Mouse (Mus musculus) MEL (cell line): Measurements from ENCODE around the gene Cdc5l. TPM values are rescaled to one million over a fixed set of nuclear protein-coding genes. Genes with fewer than 3 reads are reported as not detected.

Experiments used
- DNase-seq: peaks from one replicate; pipeline ENCODE4 v3.0.0; 2011; ENCODE audit warnings: low read depth, low spot score
- H3K27ac ChIP-seq: 2 replicates; pipeline ENCODE4 v1.5.1; 2012; ENCODE audit warnings: low read depth, mild to moderate bottlenecking, control low read depth, low read length, moderate library complexity; ENCODE audit not compliant: control insufficient read depth
- H3K27me3 ChIP-seq, 2 experiments: fragments of 150-350 bp in 1 of 2; sonication (generic) in 1 of 2; 2 replicates each; pipeline ENCODE4 v1.6.1; 2012; ENCODE audit warnings: low read length in 2 of 2, mild to moderate bottlenecking in 2 of 2, improper control_type of control experiment in 1 of 2, moderate library complexity in 1 of 2; ENCODE audit not compliant: insufficient read depth in 2 of 2, control insufficient read depth in 1 of 2
- H3K36me3 ChIP-seq, 2 experiments: 2 replicates each; pipeline ENCODE4 v1.6.1; 2012 to 2014; ENCODE audit warnings: low read length in 2 of 2, improper control_type of control experiment in 1 of 2, inconsistent platforms in 1 of 2, mild to moderate bottlenecking in 1 of 2; ENCODE audit not compliant: insufficient read depth in 2 of 2, control insufficient read depth in 1 of 2
- H3K4me1 ChIP-seq, 2 experiments: fragments of 150-350 bp in 1 of 2; sonication (generic) in 1 of 2; 2 replicates each; pipeline ENCODE4 v1.6.1; 2012; ENCODE audit warnings: low read length in 2 of 2, improper control_type of control experiment in 1 of 2, mild to moderate bottlenecking in 1 of 2; ENCODE audit not compliant: insufficient read depth in 2 of 2, control insufficient read depth in 1 of 2
- H3K4me3 ChIP-seq, 2 experiments: fragments of 150-350 bp in 1 of 2; sonication (generic) in 1 of 2; 2 replicates each; pipeline ENCODE4 v1.5.1; 2012; ENCODE audit warnings: low read depth in 2 of 2, low read length in 2 of 2, mild to moderate bottlenecking in 2 of 2, moderate library complexity in 2 of 2, control low read depth in 1 of 2, improper control_type of control experiment in 1 of 2; ENCODE audit not compliant: control insufficient read depth in 1 of 2, insufficient read depth in 1 of 2
- H3K79me2 ChIP-seq: 2 replicates; pipeline ENCODE4 v1.6.1; 2012; ENCODE audit warnings: mild to moderate bottlenecking, low read length, moderate library complexity; ENCODE audit not compliant: control insufficient read depth, poor library complexity, insufficient read depth
- H3K9ac ChIP-seq: 2 replicates; pipeline ENCODE4 v1.6.1; 2012; ENCODE audit warnings: low read depth, mild to moderate bottlenecking, control low read depth, low read length, moderate library complexity; ENCODE audit not compliant: control insufficient read depth, poor library complexity, severe bottlenecking
- H3K9me3 ChIP-seq: fragments of 150-350 bp; sonication (generic); replicated peaks from 2 replicates; pipeline ENCODE4 v1.6.1; 2012; ENCODE audit warnings: mild to moderate bottlenecking, low read length, improper control_type of control experiment, moderate library complexity; ENCODE audit not compliant: insufficient read depth
- BHLHE40 ChIP-seq: IDR thresholded peaks from 2 replicates; pipeline ENCODE4 v1.6.1; 2012; ENCODE audit warnings: low read depth, mild to moderate bottlenecking, inconsistent platforms, low read length, improper control_type of control experiment, borderline replicate concordance
- CHD2 ChIP-seq: IDR thresholded peaks from 2 replicates; pipeline ENCODE4 v1.6.1; 2011; ENCODE audit warnings: low read length, improper control_type of control experiment
- CTCF ChIP-seq, 3 experiments: IDR thresholded peaks in 2 of 3; conservative IDR thresholded peaks in 1 of 3; 2 replicates each; pipeline ENCODE4 v1.5.1; 2011 to 2012; ENCODE audit warnings: low read length in 3 of 3, low read depth in 2 of 3, mild to moderate bottlenecking in 2 of 3, improper control_type of control experiment in 1 of 3, inconsistent platforms in 1 of 3, mixed read lengths in 1 of 3, moderate library complexity in 1 of 3; ENCODE audit not compliant: control insufficient read depth in 1 of 3, insufficient read depth in 1 of 3, poor library complexity in 1 of 3, severe bottlenecking in 1 of 3
- E2F4 ChIP-seq: IDR thresholded peaks from 2 replicates; pipeline ENCODE4 v1.6.1; 2011; ENCODE audit warnings: low read depth, low read length, improper control_type of control experiment, borderline replicate concordance
- ETS1 ChIP-seq: IDR thresholded peaks from 2 replicates; pipeline ENCODE4 v1.6.1; 2012; ENCODE audit warnings: low read depth, mild to moderate bottlenecking, inconsistent platforms, low read length, improper control_type of control experiment, moderate library complexity
- GABPA ChIP-seq: IDR thresholded peaks from 2 replicates; pipeline ENCODE4 v1.6.1; 2012; ENCODE audit warnings: low read depth, mild to moderate bottlenecking, inconsistent platforms, low read length, improper control_type of control experiment, moderate library complexity
- JUND ChIP-seq: IDR thresholded peaks from 2 replicates; pipeline ENCODE4 v1.6.1; 2011; ENCODE audit warnings: low read depth, mild to moderate bottlenecking, improper control_type of control experiment, low read length
- KAT2A ChIP-seq: conservative IDR thresholded peaks from 2 replicates; pipeline ENCODE4 v1.6.1; 2012; ENCODE audit warnings: low read depth, low read length, improper control_type of control experiment, inconsistent platforms
- MAZ ChIP-seq: IDR thresholded peaks from 2 replicates; pipeline ENCODE4 v1.6.1; 2012; ENCODE audit warnings: low read depth, mild to moderate bottlenecking, inconsistent platforms, low read length, improper control_type of control experiment
- MEF2A ChIP-seq: IDR thresholded peaks from 2 replicates; pipeline ENCODE4 v1.6.1; 2014; ENCODE audit warnings: low read depth, mild to moderate bottlenecking, inconsistent platforms, low read length, improper control_type of control experiment; ENCODE audit not compliant: poor library complexity, insufficient replicate concordance, severe bottlenecking; ENCODE audit errors: extremely low read depth
- MXI1 ChIP-seq: IDR thresholded peaks from 2 replicates; pipeline ENCODE4 v1.6.1; 2011; ENCODE audit warnings: mild to moderate bottlenecking, low read depth, low read length, improper control_type of control experiment
- NRF1 ChIP-seq: IDR thresholded peaks from 2 replicates; pipeline ENCODE4 v1.6.1; 2014; ENCODE audit warnings: low read depth, mild to moderate bottlenecking, inconsistent platforms, low read length, improper control_type of control experiment, moderate library complexity; ENCODE audit not compliant: poor library complexity, insufficient read depth, severe bottlenecking
- POLR2AphosphoS2 ChIP-seq: IDR thresholded peaks from 2 replicates; pipeline ENCODE4 v1.6.1; 2011; ENCODE audit warnings: low read length, improper control_type of control experiment
- POLR2AphosphoS5 ChIP-seq: IDR thresholded peaks from 2 replicates; pipeline ENCODE4 v1.6.1; 2012; ENCODE audit warnings: low read depth, borderline replicate concordance, mild to moderate bottlenecking, inconsistent platforms, low read length, moderate library complexity, mixed read lengths
- RAD21 ChIP-seq: IDR thresholded peaks from 2 replicates; pipeline ENCODE4 v1.6.1; 2011; ENCODE audit warnings: mild to moderate bottlenecking, low read depth, low read length, improper control_type of control experiment
- SIN3A ChIP-seq: IDR thresholded peaks from 2 replicates; pipeline ENCODE4 v1.6.1; 2012; ENCODE audit warnings: low read length, improper control_type of control experiment, inconsistent platforms
- TBP ChIP-seq: IDR thresholded peaks from 2 replicates; pipeline ENCODE4 v1.8.0; 2011; ENCODE audit warnings: low read depth, low read length, improper control_type of control experiment
- UBTF ChIP-seq: IDR thresholded peaks from 2 replicates; pipeline ENCODE4 v1.6.1; 2012; ENCODE audit warnings: low read depth, mild to moderate bottlenecking, inconsistent platforms, low read length, improper control_type of control experiment, moderate library complexity, borderline replicate concordance; ENCODE audit not compliant: insufficient read depth
- USF2 ChIP-seq, 2 experiments: IDR thresholded peaks; 2 replicates each; pipeline ENCODE4 v1.6.1; 2011 to 2012; ENCODE audit warnings: improper control_type of control experiment in 2 of 2, low read length in 2 of 2, borderline replicate concordance in 1 of 2, inconsistent platforms in 1 of 2, low read depth in 1 of 2, mild to moderate bottlenecking in 1 of 2; ENCODE audit not compliant: insufficient read depth in 1 of 2
- ZKSCAN1 ChIP-seq: IDR thresholded peaks from 2 replicates; pipeline ENCODE4 v1.6.1; 2012; ENCODE audit warnings: low read depth, mild to moderate bottlenecking, inconsistent platforms, low read length, improper control_type of control experiment, moderate library complexity
- ZMIZ1 ChIP-seq: IDR thresholded peaks from 2 replicates; pipeline ENCODE4 v1.6.1; 2012; ENCODE audit warnings: low read depth, mild to moderate bottlenecking, inconsistent platforms, low read length, improper control_type of control experiment, moderate library complexity
- ZNF384 ChIP-seq: IDR thresholded peaks from 2 replicates; pipeline ENCODE4 v1.6.1; 2012; ENCODE audit warnings: low read depth, mild to moderate bottlenecking, inconsistent platforms, low read length, improper control_type of control experiment
- polyA plus RNA-seq, 2 experiments: library from polyadenylated mRNA; stranded (reverse) in 1 of 2; unstranded in 1 of 2; fragments of >175 nt in 1 of 2; fragments of >200 nt in 1 of 2; gene quantifications; 2 replicates each; pipeline versions ENCODE4 v1.2.1 to v1.2.4; 2012; ENCODE audit warnings: low replicate concordance in 2 of 2, low read depth in 1 of 2; ENCODE audit not compliant: insufficient read length in 2 of 2, insufficient read depth in 1 of 2, missing spikeins in 1 of 2
- total RNA-seq: library from RNA; depleted of rRNA; stranded (reverse); fragments of 300-350 nt; gene quantifications from 2 replicates; pipeline ENCODE4 v1.2.3, GENCODE M21; 2012

Cdc5l gene
- total and polyA plus RNA-seq, 3 experiments = 69.9 to 89.0 TPM; not detected in 1

- Histone ChIP-seq H3K27me3 (no peaks in the 10 kb centered on the region), H3K27ac (no peak overlapping the region), H3K4me3 (no peak overlapping the region), H3K9me3 (no peaks in the 10 kb centered on the region), H3K9ac (no peak overlapping the region), H3K36me3 (no peaks in the 10 kb centered on the region; a peak in 1 of 4 replicates), H3K79me2 (no peaks in the 10 kb centered on the region), H3K4me1 (no peaks in the 10 kb centered on the region)
- DNase-seq = no peak
- no peak for TF ChIP-seq MAZ
- no peak for TF ChIP-seq E2F4
- TF ChIP-seq CHD2 = no peak
- TF ChIP-seq MEF2A = no peak
- TF ChIP-seq TBP = no peak
- no peak for TF ChIP-seq GABPA
- no peak for TF ChIP-seq MXI1
- no peak for TF ChIP-seq ETS1
- no peak for TF ChIP-seq POLR2AphosphoS2
- TF ChIP-seq ZKSCAN1 = no peak
- no peak for TF ChIP-seq ZNF384
- TF ChIP-seq POLR2AphosphoS5 = no peak
- no peak for TF ChIP-seq RAD21
- TF ChIP-seq USF2 (IDR thresholded peaks at IDR 0.05; ENCODE audit: borderline replicate concordance in 1 of 2, insufficient read depth in 1 of 2, low read depth in 1 of 2, low read length in 2 of 2) = no peak
- TF ChIP-seq CTCF (IDR thresholded peaks at IDR 0.05 in 2 of 3, conservative IDR thresholded peaks at IDR 0.05 in 1 of 3; ENCODE audit: control insufficient read depth in 1 of 3, insufficient read depth in 1 of 3, low read depth in 2 of 3, low read length in 3 of 3, poor library complexity in 1 of 3, severe bottlenecking in 1 of 3) = no peak
These were observed 25.5 kb upstream of the Cdc5l start for GRCm38 (mm10) chr17:45459062-45459461.

- H3K9me3 ChIP-seq = no peaks in the 10 kb centered on the region
- no peak overlapping the region for H3K27ac ChIP-seq
- H3K4me3 ChIP-seq = no peak overlapping the region
- no peak overlapping the region for H3K9ac ChIP-seq
- H3K27me3 ChIP-seq = no peaks in the 10 kb centered on the region
- no peaks in the 10 kb centered on the region; a peak in 1 of 4 replicates for H3K36me3 ChIP-seq
- DNase-seq = no peak
- TF ChIP-seq MXI1 (no peak), POLR2AphosphoS5 (no peak), CHD2 (no peak), ZMIZ1 (no peak), ZKSCAN1 (no peak), E2F4 (no peak), SIN3A (no peak), UBTF (no peak), POLR2AphosphoS2 (no peak), KAT2A (no peak), NRF1 (no peak), JUND (no peak), USF2 (IDR thresholded peaks at IDR 0.05; ENCODE audit: borderline replicate concordance in 1 of 2, insufficient read depth in 1 of 2, low read depth in 1 of 2, low read length in 2 of 2) (no peak), BHLHE40 (no peak)
- no peaks in the 10 kb centered on the region for H3K4me1 ChIP-seq
- H3K79me2 ChIP-seq = no peaks in the 10 kb centered on the region
These were observed 25.0 kb upstream of the Cdc5l start for GRCm38 (mm10) chr17:45458516-45458915.
